Mouse (Mus musculus): ENCODE measurements around the gene Klc1.

DNA sequence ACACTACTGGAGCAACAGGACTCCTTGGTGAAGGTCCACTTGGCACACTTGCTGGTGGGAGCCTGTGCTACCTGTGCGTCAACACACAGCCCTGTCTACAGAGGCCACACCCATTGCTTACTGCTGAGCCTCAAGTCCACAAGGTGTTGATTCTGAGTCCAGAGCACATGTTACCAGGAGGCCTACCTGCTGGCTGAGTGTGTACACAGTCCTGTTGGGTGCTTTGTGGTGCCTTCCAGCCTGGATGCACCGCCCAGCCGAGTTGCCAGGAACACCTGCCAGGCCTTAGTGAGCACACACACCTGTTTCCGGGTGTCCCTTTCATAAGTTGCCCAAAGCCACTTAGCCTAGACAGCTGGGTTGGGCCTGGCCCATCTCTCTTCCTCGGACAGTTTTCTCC lies 44.9 kb downstream of the Klc1 start:
- TF ChIP-seq CTCF (IDR thresholded peaks at IDR 0.05; ENCODE audit: borderline replicate concordance, control insufficient read depth, extremely low read depth, insufficient read depth, low read length, poor library complexity) (no peak), POLR2A (IDR thresholded peaks at IDR 0.05; ENCODE audit: control insufficient read depth, extremely low read depth, insufficient read depth, low read length, poor library complexity) (no peak)
